Mouse (Mus musculus) stomach, postnatal 0 days (tissue): ENCODE measurements around the gene Foxp1. TPM values are rescaled to one million over a fixed set of nuclear protein-coding genes. Genes with fewer than 3 reads are reported as not detected.

ENCODE experiments used
- ATAC-seq: fragments of 200-750 bp; cut with Nextera tagmentation; 2 replicates; pipeline ENCODE4 v1.8.0; 2017; ENCODE audit not compliant: low FRiP score, low TSS enrichment
- DNase-seq: peaks from one replicate; pipeline ENCODE4 v3.0.0-alpha.2; 2016; ENCODE audit warnings: low spot score
- H3K27ac ChIP-seq: fragments of 300-500 bp; sonication (generic); replicated peaks from 2 replicates; pipeline ENCODE4 v1.5.1; 2014; ENCODE audit warnings: mild to moderate bottlenecking, control low read depth
- H3K27me3 ChIP-seq: fragments of 300-500 bp; sonication (generic); 2 replicates; pipeline ENCODE4 v1.6.1; 2014; ENCODE audit warnings: low read length; ENCODE audit not compliant: control insufficient read depth, insufficient read depth
- H3K36me3 ChIP-seq: fragments of 300-500 bp; sonication (generic); 2 replicates; pipeline ENCODE4 v1.6.1; 2014; ENCODE audit warnings: low read length, mixed read lengths; ENCODE audit not compliant: control insufficient read depth, insufficient read depth
- H3K4me1 ChIP-seq: fragments of 300-500 bp; sonication (generic); replicated peaks from 2 replicates; pipeline ENCODE4 v1.6.1; 2014; ENCODE audit warnings: antibody characterized with exemption; ENCODE audit not compliant: control insufficient read depth, insufficient read depth
- H3K4me2 ChIP-seq: fragments of 300-500 bp; sonication (generic); replicated peaks from 2 replicates; pipeline ENCODE4 v1.6.1; 2014; ENCODE audit warnings: low read depth, mild to moderate bottlenecking, control low read depth, moderate library complexity
- H3K4me3 ChIP-seq: fragments of 300-500 bp; sonication (generic); 2 replicates; pipeline ENCODE4 v1.5.1; 2014; ENCODE audit warnings: low read depth, low read length, control low read depth
- H3K9ac ChIP-seq: fragments of 300-500 bp; sonication (generic); 2 replicates; pipeline ENCODE4 v1.6.1; 2014; ENCODE audit warnings: mild to moderate bottlenecking, low read length, control low read depth, mixed read lengths
- H3K9me3 ChIP-seq: fragments of 300-500 bp; sonication (generic); 2 replicates; pipeline ENCODE4 v1.6.1; 2016; ENCODE audit warnings: low read length; ENCODE audit not compliant: control insufficient read depth
- CTCF ChIP-seq: IDR thresholded peaks from 2 replicates; pipeline ENCODE4 v1.5.1; 2016; ENCODE audit warnings: antibody characterized with exemption, low read depth, mild to moderate bottlenecking, moderate library complexity
- EP300 ChIP-seq: optimal IDR thresholded peaks from 2 replicates; pipeline ENCODE3; 2016; ENCODE audit warnings: antibody characterized with exemption
- WGBS: fragments of 180-500 bp; shearing (Covaris S2); extraction: QIAGEN DNeasy Blood & Tissue Kit; methylation state at CpG from one replicate; pipeline ENCODE4 v1.1.7; 2014; 5-methylcytosine and 5-hydroxymethylcytosine counted together
- polyA plus RNA-seq: library from polyadenylated mRNA; unstranded; fragments of >200 nt; fragmentation: Nextera tagmentation; extraction: Ambion mirVana; gene quantifications from 2 replicates; pipeline ENCODE4 v1.2.1, GENCODE M21; 2015

Foxp1 gene
- polyA plus RNA-seq, 1 experiment from 2014 or later = 68.9 TPM

DNA sequence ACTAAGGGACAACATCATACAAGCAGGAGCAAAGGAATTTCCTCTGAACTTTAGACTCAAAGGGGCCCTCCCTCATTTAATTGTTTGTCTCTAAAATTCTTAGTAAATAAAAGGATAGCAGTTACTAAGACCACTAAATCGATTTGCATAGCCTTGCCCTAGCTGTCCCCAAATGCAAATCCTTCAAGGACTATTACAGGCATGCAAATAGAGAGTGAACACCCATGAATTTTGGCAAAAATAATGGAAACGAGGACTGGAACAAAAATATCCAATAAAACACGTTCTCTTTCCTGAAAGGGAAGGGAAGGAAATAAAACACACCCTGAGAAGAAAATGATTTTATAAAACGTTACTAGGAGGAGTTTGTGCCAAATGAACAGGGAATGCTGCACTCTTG, 390.7 kb downstream of the Foxp1 start:
- ATAC-seq (no peak), DNase-seq (no peak)
- no peak overlapping the region for H3K27ac ChIP-seq
- no peaks in the 10 kb centered on the region for H3K9me3 ChIP-seq
- WGBS = 45% methylated on average over 4 of the region's 4 CpGs
- TF ChIP-seq EP300 (no peak), CTCF (no peak)
- peaks cover 2% of the 10 kb centered on the region; the same call in 1 of the 2 replicates for H3K4me1 ChIP-seq
- H3K36me3 ChIP-seq = no peaks in the 10 kb centered on the region
- no peak overlapping the region for H3K9ac ChIP-seq
- H3K27me3 ChIP-seq = no peaks in the 10 kb centered on the region
- H3K4me2 ChIP-seq = no peak overlapping the region
- no peak overlapping the region for H3K4me3 ChIP-seq

DNA sequence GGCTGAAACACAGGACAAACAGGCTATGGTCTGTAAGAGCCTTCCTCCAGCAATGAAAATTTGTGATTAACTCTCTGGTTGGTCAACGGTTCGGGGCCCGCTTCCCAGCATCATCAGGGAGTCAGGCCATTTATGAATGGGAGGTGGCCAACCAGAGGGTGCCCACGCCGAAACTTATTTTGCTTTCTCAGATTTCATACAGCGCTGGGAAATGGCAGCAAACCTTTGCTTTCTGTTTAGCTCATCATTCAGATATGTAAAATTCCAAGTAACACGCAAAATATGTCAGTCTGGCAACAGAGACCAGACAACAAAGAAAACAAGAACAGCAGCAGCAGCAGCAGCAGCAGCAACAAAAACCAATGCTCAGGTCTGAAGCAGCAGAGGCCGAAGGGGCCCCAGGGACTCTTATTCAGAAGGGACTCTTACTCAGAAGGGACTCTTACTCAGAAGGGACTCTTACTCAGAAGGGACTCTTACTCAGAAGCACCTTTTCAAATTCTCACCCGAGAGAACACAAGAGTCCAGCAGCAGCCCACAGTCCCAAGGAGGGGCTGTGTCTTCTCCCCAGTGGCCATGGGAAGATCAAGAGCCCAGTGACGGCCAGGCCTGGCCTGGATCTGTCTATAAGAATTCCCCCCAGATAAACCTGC, 391.6 kb downstream of the Foxp1 start:
- Histone ChIP-seq H3K27ac (no peak overlapping the region), H3K4me1 (peaks cover 2% of the 10 kb centered on the region; the same call in 1 of the 2 replicates), H3K4me3 (no peak overlapping the region), H3K36me3 (no peaks in the 10 kb centered on the region), H3K4me2 (no peak overlapping the region), H3K27me3 (no peaks in the 10 kb centered on the region), H3K9me3 (no peaks in the 10 kb centered on the region), H3K9ac (no peak overlapping the region)
- TF ChIP-seq CTCF (no peak), EP300 (no peak)
- ATAC-seq = no peak
- DNase-seq = no peak
- WGBS = 72% methylated on average over 10 of the region's 10 CpGs

DNA sequence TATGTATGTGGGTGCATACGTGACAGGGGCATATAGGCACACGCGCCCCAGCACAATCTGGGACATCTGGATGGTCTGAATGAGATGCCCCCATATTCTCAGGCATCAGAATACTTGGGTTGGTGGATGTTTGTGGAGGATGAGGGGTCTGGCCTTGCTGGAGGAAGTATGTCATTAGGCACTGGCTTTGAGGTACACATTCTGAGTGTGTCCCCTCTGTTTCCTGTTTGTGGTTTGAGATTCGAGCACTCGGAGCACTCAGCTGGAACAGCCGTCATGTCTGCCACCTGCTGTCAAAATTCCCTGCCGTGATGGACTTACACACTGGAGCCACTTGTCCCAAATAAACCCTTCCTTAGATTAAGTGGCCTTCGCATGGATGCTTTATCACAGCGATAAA, 395.8 kb downstream of the Foxp1 start:
- Histone ChIP-seq H3K4me3 (no peak overlapping the region), H3K9me3 (no peaks in the 10 kb centered on the region), H3K9ac (no peak overlapping the region), H3K4me1 (peaks cover 2% of the 10 kb centered on the region; the same call in 1 of the 2 replicates), H3K36me3 (no peaks in the 10 kb centered on the region), H3K4me2 (no peak overlapping the region), H3K27me3 (no peaks in the 10 kb centered on the region), H3K27ac (no peak overlapping the region)
- WGBS = 90% methylated on average over 9 of the region's 9 CpGs
- ATAC-seq (no peak), DNase-seq (no peak)
- TF ChIP-seq EP300 (no peak), CTCF (no peak)

DNA sequence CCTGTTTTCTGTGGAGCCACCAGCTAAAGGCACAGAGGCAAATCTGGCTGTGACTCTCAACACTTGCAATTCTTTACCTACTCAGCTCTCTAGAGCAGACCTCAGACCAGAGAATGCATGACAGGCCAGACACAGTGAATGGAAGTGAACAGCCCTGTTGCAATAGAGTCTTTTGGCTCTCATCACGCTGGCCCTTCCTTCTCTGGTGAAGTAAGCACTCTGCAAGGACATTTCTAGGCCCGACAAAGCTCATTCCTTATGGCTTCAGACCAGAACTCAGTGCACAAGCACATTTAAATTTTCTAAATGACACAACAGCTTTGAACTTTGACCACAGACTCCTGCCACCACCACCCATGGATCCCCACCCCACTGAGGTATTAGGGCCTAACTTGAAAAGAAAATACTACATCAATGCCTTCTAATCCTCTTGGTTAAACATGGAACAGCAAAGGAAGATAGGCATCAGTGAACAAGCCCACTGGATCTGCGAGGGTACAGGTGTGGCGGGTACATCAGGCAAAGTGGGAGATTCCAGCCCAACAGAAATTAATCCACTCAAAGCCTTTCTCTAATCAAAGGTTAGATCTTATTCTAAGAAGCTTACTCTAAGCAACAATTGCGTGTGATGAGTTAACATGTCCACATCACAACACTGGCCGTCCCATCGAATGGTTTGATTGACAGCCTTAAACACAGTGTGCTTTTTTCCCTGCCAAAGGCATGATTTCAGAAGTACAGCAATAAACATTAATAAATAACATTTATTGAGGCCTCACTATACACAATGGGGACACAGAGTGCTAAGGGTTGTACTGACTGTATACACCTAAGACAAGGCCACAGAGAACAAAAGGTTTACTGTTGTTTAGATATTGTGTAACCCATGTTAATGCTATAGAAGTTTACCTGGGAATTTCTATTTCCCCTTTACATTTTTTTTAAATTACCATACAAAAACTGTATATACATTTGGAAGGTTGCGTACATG, 401.4 kb downstream of the Foxp1 start:
- no peak overlapping the region for H3K9ac ChIP-seq
- TF ChIP-seq CTCF = no peak
- peak; percentile 52 for TF ChIP-seq EP300
- 56% methylated on average over 8 of the region's 8 CpGs for WGBS
- ATAC-seq (peak; percentile 60), DNase-seq (no peak)
- no peak overlapping the region for H3K4me3 ChIP-seq
- no peaks in the 10 kb centered on the region for H3K4me1 ChIP-seq
- no peaks in the 10 kb centered on the region for H3K36me3 ChIP-seq
- peak overlapping the region; percentile 61; the same call in 1 of the 2 replicates for H3K27ac ChIP-seq
- no peak overlapping the region for H3K4me2 ChIP-seq
- no peaks in the 10 kb centered on the region for H3K9me3 ChIP-seq
- H3K27me3 ChIP-seq = no peaks in the 10 kb centered on the region

DNA sequence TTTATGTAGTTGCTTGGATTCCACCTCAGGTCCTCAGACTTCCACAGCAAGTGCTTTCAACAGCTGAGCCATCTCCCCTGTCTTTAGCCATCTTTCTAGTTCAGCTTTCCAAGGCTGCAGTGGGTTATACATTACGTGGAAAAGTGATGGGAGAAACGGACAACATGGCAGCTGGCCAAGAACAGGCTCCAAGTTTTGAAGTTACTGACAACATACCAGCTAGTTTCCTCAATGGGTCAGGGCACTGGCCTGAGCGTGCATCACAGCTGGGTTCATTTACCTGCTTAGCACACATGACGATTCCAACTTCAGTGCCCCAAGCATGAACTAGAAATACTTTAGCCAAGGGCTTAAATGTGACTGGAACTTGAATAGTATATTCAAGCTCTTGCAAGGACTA, 404.0 kb downstream of the Foxp1 start:
- Histone ChIP-seq H3K27ac (no peak overlapping the region), H3K36me3 (no peaks in the 10 kb centered on the region), H3K9ac (no peak overlapping the region), H3K4me2 (no peak overlapping the region), H3K27me3 (no peaks in the 10 kb centered on the region), H3K9me3 (no peaks in the 10 kb centered on the region), H3K4me3 (no peak overlapping the region), H3K4me1 (no peaks in the 10 kb centered on the region)
- 34% methylated on average over 4 of the region's 4 CpGs for WGBS
- ATAC-seq (no peak), DNase-seq (no peak)
- TF ChIP-seq EP300 (no peak), CTCF (no peak)
